Mouse (Mus musculus) gastrocnemius, postnatal 25 days (tissue): ENCODE results near the gene St6galnac4. TPM values are rescaled to one million over a fixed set of nuclear protein-coding genes. Genes with fewer than 3 reads are reported as not detected.
A peak's percentile ranks its signal among the peaks of the same experiment; 100 is the strongest.

ENCODE experiments used
- DNase-seq: peaks from one replicate; pipeline ENCODE4 v3.0.0; 2022
- total RNA-seq, 2 experiments: library from RNA; stranded (reverse); gene quantifications; 1 replicate in 1 of 2; 2 replicates in 1 of 2; pipeline ENCODE4 v1.2.3; 2021

The St6galnac4 gene
- total RNA-seq, 2 experiments from 2014 or later: 24.6 to 29.2 TPM

GRCm38 (mm10) chr2:32627266-32628043 is 40.6 kb downstream of the St6galnac4 start:
- DNase-seq: peak; percentile 19

DNA sequence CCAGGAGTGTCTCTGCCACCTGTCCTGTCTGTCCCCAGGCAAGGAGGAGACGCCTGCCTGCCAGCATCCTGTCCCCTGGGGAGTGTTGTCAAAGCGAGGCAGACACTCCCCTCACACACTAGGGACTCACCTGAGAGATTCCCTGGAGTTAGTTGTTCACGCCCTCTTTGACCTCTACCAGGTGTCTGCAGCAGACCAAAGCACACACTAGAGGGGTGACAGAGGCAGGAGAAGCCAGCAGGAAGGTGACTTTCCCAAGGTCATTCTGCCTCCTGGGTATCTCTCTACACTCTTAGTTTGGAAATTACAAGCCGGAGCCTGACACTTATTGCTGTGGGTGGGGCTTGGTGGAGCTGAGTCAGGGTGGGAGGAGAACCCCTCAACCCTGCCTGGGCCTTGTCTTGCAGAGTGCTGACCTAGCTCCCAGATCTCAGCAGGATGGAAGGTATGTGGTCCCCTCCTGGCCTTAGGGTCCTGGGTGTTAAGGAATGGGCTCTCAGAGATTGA is 41.2 kb downstream of the St6galnac4 start:
- peak; percentile 39 for DNase-seq

GRCm38 (mm10) chr2:32628729-32629128 is 41.8 kb downstream of the St6galnac4 start:
- DNase-seq: peak; percentile 85

DNA sequence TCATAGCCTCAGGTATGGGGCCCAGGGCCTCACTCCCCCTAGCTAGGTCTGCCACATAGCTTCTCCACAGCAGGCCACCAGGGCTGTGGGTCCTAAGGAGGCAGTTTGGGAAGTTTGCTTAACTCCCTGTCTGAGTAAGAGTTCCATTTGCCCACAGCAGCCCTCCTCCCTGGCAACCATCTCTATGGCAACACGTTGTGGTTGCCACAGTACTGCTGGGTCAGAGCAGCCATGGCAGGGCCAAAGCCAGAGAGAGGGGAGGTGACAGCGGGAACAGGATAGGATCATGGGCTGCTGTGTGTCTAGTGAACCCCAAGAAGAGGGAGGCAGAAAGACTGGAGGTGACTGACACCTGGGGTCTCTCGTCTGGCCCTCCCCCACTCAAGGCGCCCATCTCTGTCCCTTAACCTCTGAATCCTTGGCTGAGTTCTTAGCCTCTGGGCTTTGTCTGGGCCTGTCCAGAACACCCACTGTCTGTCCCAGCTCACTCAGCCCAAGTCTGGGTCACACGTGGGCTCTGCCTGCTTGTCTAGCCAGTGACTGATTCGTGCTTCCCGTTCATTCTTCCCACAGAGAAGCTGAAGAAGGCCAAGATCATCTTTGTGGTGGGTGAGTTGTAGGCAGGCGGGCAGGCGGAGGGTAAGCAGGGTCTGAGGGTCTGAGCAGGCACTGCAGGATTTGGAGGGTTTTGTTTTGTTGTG is 42.5 kb downstream of the St6galnac4 start:
- DNase-seq: peak; percentile 33

DNA sequence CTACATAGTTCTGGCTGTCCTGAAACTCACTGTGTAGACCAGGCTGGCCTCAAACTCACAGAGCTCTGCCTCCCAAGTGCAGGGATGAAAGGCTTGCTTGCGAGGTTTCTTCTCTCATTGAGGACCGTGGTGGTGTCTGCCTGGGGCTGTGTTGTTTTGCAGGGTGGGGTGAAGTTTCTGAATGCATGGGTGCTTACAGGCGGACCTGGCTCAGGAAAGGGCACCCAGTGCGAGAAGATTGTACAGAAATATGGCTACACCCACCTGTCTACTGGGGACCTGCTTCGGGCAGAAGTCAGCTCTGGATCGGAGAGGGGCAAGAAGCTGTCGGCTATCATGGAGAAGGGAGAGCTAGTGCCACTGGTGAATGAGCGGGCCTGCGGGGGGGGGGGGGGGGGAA is 43.1 kb downstream of the St6galnac4 start:
- DNase-seq: no peak

- DNase-seq: no peak
These were observed 44.2 kb downstream of the St6galnac4 start for GRCm38 (mm10) chr2:32631046-32631445.

DNA sequence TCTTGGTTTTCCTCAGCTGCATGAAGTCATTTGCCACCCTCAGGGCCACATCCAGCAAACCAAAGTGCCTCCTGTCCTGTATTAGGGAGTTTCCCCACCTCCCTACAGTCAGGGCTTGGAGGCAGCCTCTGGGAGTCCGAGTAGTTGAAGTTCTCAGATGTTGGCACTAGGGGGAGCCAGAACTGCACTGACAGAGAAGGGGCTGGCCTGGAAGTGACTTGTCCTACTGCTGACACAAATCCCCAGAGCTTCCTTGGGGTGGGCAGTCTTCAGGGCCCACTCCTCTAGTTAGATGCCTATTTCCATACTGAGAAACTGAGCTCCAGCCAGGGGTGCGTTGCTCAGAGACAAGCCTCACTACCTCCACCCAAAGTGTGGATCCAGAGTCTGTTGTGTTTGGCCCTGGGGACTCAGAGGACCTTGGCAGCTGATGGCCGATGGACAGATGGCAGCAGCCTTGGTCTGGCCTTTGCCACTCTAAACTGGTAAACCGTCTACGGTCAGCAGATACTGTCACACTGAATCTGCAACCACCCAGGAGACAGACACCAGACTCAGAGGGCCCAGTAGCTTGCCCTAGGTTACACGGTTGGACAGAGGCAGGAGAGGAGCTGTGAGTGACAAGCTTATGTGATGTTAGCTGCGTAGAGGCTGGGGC is 45.0 kb downstream of the St6galnac4 start:
- peak; percentile 77 for DNase-seq

- peak; percentile 68 for DNase-seq
These were observed 46.8 kb downstream of the St6galnac4 start for GRCm38 (mm10) chr2:32633660-32634059.

DNA sequence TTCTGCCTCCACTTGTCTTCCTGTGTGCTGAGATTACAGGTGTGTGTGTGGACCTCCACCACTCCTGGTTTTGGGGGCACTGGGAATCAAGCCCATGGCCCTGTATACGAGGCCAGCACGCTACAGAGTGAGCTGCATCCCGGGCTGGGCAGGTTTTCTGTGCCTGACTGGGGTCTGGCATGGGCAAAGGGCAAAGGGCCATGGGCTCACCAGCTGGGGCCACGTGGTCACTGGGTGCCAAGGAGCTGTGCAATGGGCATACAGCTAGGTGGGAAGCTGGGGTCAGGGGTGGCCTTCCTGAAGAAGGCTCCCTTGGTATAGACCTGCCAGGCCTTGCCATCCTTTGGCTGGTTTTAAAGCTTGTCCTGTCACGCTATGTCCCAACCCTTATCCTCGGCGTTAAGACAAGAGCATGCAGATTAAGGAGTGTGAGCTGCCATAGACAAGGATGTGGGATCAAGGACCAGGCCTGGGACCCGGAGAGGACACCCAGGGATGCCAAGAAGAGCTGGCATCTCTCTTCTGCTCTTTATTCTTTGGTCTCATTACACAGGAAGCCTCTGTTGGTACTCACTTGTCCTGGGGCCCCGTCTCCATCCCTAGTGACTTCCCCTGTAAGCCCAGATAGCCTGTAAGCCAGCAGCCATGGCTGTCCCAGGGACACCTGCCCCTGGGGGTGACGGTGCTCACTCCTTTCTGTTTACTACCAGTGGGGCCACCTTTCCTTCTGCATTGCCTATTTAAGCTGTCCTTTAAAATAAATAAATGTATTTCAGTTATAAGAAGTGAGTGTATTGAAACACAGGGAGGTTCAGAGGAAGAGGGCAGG is 47.6 kb downstream of the St6galnac4 start:
- DNase-seq: peak; percentile 16

DNA sequence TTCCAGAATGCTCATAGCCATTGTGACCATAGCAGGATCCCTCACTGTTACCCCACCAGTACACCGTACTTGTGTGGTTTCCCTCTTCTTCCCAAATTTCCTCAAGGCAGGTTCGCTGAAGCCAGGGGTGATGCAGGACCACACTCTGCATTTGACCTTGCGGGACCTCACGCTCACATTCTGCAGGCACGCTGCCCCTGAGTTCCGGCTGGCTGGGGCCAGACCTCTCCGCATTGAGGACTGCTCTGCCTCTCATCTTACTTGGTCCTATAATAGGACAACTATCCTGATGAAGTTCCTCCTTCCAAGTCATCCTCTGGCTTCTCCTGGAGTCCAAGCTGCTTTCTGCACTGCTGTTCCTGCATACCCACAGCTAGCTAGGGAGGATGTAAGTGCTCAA is 49.7 kb downstream of the St6galnac4 start:
- no peak for DNase-seq

DNA sequence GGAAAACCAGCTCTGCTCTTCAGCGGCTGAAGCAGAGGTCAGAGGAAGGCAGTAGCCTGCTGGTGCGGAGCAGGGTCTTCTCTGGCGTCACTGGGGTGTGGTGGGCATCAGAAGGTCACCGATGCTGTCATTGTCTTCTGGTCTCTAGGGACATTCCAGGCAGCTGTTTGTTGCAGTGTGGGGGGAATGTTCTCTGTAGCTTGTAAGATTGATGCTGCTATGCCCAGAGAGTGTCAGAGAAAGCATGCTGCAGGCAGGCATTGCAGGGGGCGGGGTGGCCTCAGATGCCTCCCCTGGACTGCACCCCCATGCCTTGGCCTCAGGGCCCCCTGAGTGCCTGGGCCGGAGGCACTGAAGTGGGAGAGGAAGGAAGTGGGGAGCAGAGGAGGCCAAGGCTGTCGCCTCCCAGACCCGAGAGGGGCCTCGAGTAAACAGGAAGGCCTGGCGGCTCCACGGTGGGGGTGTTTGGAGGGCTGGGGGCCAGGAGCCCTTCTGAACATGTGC is 50.9 kb downstream of the St6galnac4 start:
- DNase-seq: peak; percentile 64

GRCm38 (mm10) chr2:32639632-32640031 is 52.7 kb downstream of the St6galnac4 start:
- DNase-seq: no peak

DNA sequence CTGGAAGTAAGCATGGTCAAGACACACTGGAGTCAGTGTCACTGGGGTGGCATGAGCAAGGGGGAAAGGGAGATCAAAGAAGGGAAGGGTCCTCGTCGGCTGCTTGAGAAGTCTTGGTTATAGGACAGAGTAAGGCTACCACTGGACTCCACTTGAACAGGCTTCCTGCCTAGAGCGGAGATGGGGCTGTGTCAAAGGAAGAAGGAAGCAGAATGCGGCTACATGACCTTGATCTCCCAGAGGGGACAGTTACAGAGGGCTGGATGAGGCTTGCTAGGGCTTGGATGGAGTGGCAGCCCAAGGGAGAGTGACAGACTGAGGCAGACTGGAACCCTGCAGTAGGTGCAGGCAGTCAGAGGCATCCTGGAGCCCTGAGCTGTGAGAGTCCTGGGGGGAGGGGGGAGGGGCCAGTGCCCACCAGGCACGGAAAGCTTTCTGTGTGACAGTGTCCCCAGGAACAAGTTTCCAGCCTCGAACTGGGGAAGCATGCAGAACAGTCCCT is 53.7 kb downstream of the St6galnac4 start:
- no peak for DNase-seq

GRCm38 (mm10) chr2:32641810-32642209 is 54.9 kb downstream of the St6galnac4 start:
- DNase-seq: no peak

- DNase-seq: peak; percentile 58
These were observed 55.9 kb downstream of the St6galnac4 start for GRCm38 (mm10) chr2:32642813-32643212.

GRCm38 (mm10) chr2:32644083-32644482 is 57.2 kb downstream of the St6galnac4 start:
- no peak for DNase-seq

DNA sequence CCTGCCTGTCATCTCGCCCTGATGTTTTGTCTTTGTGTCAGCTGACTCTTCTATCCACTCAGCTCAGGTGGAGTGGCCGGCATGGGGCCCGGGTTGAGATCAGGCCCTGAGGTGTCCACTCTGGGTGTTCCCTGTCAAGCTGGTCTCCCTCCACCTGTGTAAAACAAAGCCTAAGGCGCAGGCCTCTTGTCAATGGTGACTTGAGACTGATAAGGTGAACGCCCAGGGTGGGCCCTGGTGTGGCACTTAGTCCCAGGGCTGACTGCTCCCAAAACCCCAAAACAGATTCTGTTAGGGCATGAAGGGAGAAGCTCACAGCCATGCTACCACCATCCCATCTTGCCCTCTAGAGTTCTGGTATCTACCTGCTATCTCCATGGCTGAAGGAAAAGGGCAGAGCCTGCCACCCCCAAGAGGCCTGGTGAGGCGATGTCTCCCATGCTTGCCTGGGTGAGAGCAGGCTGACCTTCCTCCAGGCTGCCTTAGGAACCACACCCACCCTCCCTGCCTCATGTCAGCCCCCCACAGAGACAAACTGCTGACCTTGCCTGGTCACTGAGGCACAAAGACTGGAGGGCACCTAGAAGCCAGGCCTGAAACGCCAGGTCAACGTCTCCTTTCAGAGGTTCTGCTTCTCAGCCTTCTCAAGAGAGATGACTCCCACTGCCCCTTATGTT is 58.0 kb downstream of the St6galnac4 start:
- DNase-seq: no peak

- DNase-seq: no peak
These were observed 58.8 kb downstream of the St6galnac4 start for GRCm38 (mm10) chr2:32645647-32646046.

- peak; percentile 81 for DNase-seq
These were observed 59.6 kb downstream of the St6galnac4 start, which contains the start of gene Eng for GRCm38 (mm10) chr2:32646379-32647056. Gene Eng, plus strand, starts transcription at chr2:32646595.

- no peak for DNase-seq
These were observed 60.5 kb downstream of the St6galnac4 start for GRCm38 (mm10) chr2:32647366-32647765.
